Mouse (Mus musculus) intestine, postnatal 0 days (tissue): ENCODE results near the gene Slc38a11. TPM values are rescaled to one million over a fixed set of nuclear protein-coding genes. Genes with fewer than 3 reads are reported as not detected.

Experiments used
- ATAC-seq: fragments of 200-750 bp; cut with Nextera tagmentation; 2 replicates; pipeline ENCODE4 v1.8.0; 2017; ENCODE audit warnings: mild to moderate bottlenecking, moderate TSS enrichment, moderate library complexity
- H3K27ac ChIP-seq: fragments of 300-500 bp; sonication (generic); 2 replicates; pipeline ENCODE4 v1.5.1; 2014; ENCODE audit warnings: mild to moderate bottlenecking, low read depth, low read length, moderate library complexity
- H3K27me3 ChIP-seq: fragments of 300-500 bp; sonication (generic); replicated peaks from 2 replicates; pipeline ENCODE4 v1.6.1; 2014; ENCODE audit warnings: low read length, mixed read lengths; ENCODE audit not compliant: control insufficient read depth, insufficient read depth
- H3K36me3 ChIP-seq: fragments of 300-500 bp; sonication (generic); 2 replicates; pipeline ENCODE4 v1.6.1; 2014; ENCODE audit warnings: mild to moderate bottlenecking, moderate library complexity; ENCODE audit not compliant: control insufficient read depth, insufficient read depth
- H3K4me1 ChIP-seq: fragments of 300-500 bp; sonication (generic); replicated peaks from 2 replicates; pipeline ENCODE4 v1.6.1; 2014; ENCODE audit warnings: antibody characterized with exemption, low read length, mixed read lengths; ENCODE audit not compliant: control insufficient read depth, insufficient read depth
- H3K4me2 ChIP-seq: fragments of 300-500 bp; sonication (generic); replicated peaks from 2 replicates; pipeline ENCODE4 v1.6.1; 2014; ENCODE audit warnings: low read depth, mild to moderate bottlenecking, moderate library complexity
- H3K4me3 ChIP-seq: fragments of 300-500 bp; sonication (generic); 2 replicates; pipeline ENCODE4 v1.5.1; 2014; ENCODE audit warnings: low read depth, low read length
- H3K9ac ChIP-seq: fragments of 300-500 bp; sonication (generic); 2 replicates; pipeline ENCODE4 v1.6.1; 2014; ENCODE audit warnings: mild to moderate bottlenecking, low read depth, low read length
- H3K9me3 ChIP-seq: fragments of 300-500 bp; sonication (generic); 2 replicates; pipeline ENCODE4 v1.6.1; 2016; ENCODE audit warnings: mixed run types; ENCODE audit not compliant: control insufficient read depth
- CTCF ChIP-seq: sonication (generic); IDR thresholded peaks from 2 replicates; pipeline ENCODE4 v1.5.1; 2016; ENCODE audit warnings: low read depth, mild to moderate bottlenecking, control low read depth, antibody characterized with exemption, moderate library complexity
- WGBS: fragments of 180-500 bp; shearing (Covaris S2); extraction: QIAGEN DNeasy Blood & Tissue Kit; methylation state at CpG from one replicate; pipeline ENCODE4 v1.1.7; 2014; 5-methylcytosine and 5-hydroxymethylcytosine counted together
- polyA plus RNA-seq: library from polyadenylated mRNA; unstranded; fragments of >200 nt; fragmentation: Nextera tagmentation; extraction: Ambion mirVana; gene quantifications from 2 replicates; pipeline ENCODE4 v1.2.1, GENCODE M21; 2015

Gene Slc38a11
- polyA plus RNA-seq, 1 experiment from 2014 or later = 0.50 TPM

- H3K9me3 ChIP-seq = no peaks in the 10 kb centered on the region
- no peak for TF ChIP-seq CTCF
- no peak for ATAC-seq
- H3K4me1 ChIP-seq = no peaks in the 10 kb centered on the region
- no peaks in the 10 kb centered on the region for H3K27me3 ChIP-seq
- 68% methylated on average over 3 of the region's 3 CpGs for WGBS
- H3K27ac ChIP-seq = no peak overlapping the region
- H3K4me2 ChIP-seq = no peak overlapping the region
- no peaks in the 10 kb centered on the region for H3K36me3 ChIP-seq
- H3K4me3 ChIP-seq = no peak overlapping the region
- H3K9ac ChIP-seq = no peak overlapping the region
Measured at GRCm38 (mm10) chr2:65285380-65285779, 78.5 kb downstream of the Slc38a11 start.

DNA sequence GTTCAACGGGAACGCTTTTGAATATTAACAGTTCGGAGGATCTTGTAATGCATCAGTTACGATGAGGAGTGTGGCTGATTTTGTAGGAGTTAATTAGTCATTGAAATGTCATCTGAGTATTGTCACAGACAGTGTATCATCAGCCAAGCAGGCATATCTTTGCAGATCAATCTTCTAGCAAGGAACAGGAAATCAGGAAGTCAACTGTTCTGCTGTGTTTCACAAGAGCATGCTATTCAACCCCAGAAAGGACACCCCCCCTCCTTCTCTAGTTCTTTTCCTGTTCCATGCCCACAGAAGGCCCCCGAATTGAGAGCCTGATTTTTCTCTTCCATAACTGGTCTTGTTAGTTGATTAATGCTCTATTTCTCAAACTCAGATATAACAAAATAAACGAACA, 80.9 kb downstream of the Slc38a11 start:
- ATAC-seq = no peak
- no peak overlapping the region for H3K4me3 ChIP-seq
- no peak for TF ChIP-seq CTCF
- no peak overlapping the region for H3K9ac ChIP-seq
- no peak overlapping the region for H3K4me2 ChIP-seq
- WGBS = 77% methylated on average over 6 of the region's 6 CpGs
- H3K27ac ChIP-seq = no peak overlapping the region
- H3K36me3 ChIP-seq = no peaks in the 10 kb centered on the region
- H3K9me3 ChIP-seq = no peaks in the 10 kb centered on the region
- H3K27me3 ChIP-seq = no peaks in the 10 kb centered on the region
- no peaks in the 10 kb centered on the region for H3K4me1 ChIP-seq

- Histone ChIP-seq H3K27me3 (no peaks in the 10 kb centered on the region), H3K9ac (no peak overlapping the region), H3K4me2 (no peak overlapping the region; the same call in 1 of the 2 replicates), H3K4me3 (no peak overlapping the region), H3K27ac (no peak overlapping the region), H3K9me3 (no peaks in the 10 kb centered on the region), H3K36me3 (no peaks in the 10 kb centered on the region), H3K4me1 (no peaks in the 10 kb centered on the region)
- 20% methylated on average over 4 of the region's 4 CpGs for WGBS
- no peak for ATAC-seq
- no peak for TF ChIP-seq CTCF
Measured at GRCm38 (mm10) chr2:65279029-65279690, 84.7 kb downstream of the Slc38a11 start.

GRCm38 (mm10) chr2:65275443-65276061, 88.3 kb downstream of the Slc38a11 start:
- Histone ChIP-seq H3K9ac (no peak overlapping the region), H3K4me2 (no peak overlapping the region), H3K4me3 (no peak overlapping the region), H3K27me3 (no peaks in the 10 kb centered on the region), H3K36me3 (no peaks in the 10 kb centered on the region), H3K27ac (no peak overlapping the region), H3K4me1 (no peaks in the 10 kb centered on the region), H3K9me3 (no peaks in the 10 kb centered on the region)
- 83% methylated on average over 6 of the region's 6 CpGs for WGBS
- ATAC-seq = no peak
- TF ChIP-seq CTCF = no peak

GRCm38 (mm10) chr2:65273910-65274309, 89.9 kb downstream of the Slc38a11 start:
- Histone ChIP-seq H3K9ac (no peak overlapping the region), H3K4me3 (no peak overlapping the region), H3K27ac (no peak overlapping the region), H3K36me3 (no peaks in the 10 kb centered on the region), H3K4me2 (no peak overlapping the region), H3K4me1 (no peaks in the 10 kb centered on the region), H3K9me3 (no peaks in the 10 kb centered on the region), H3K27me3 (no peaks in the 10 kb centered on the region)
- TF ChIP-seq CTCF = no peak
- ATAC-seq = no peak
- whole genome bisulfite sequencing = 70% methylated on average over 2 of the region's 2 CpGs

- Histone ChIP-seq H3K4me2 (no peak overlapping the region), H3K4me1 (no peaks in the 10 kb centered on the region), H3K36me3 (no peaks in the 10 kb centered on the region), H3K9ac (no peak overlapping the region), H3K9me3 (no peaks in the 10 kb centered on the region), H3K4me3 (no peak overlapping the region), H3K27ac (no peak overlapping the region), H3K27me3 (no peaks in the 10 kb centered on the region)
- no peak for ATAC-seq
- WGBS = 94% methylated on average over 6 of the region's 6 CpGs
- no peak for TF ChIP-seq CTCF
Measured at GRCm38 (mm10) chr2:65268731-65269130, 95.1 kb downstream of the Slc38a11 start.
